Mouse (Mus musculus): ENCODE measurements around the gene Tnfrsf8.
A peak's percentile ranks its signal among the peaks of the same experiment; 100 is the strongest.
"Not testable (repeated sequence)": the region's sequence is repeated elsewhere in the genome, so short reads cannot be mapped to it uniquely, and the experiment has no call there.

Gene Tnfrsf8

GRCm38 (mm10) chr4:145314836-145315467, at the start of gene Tnfrsf8:
Gene Tnfrsf8 (minus strand): TSS chr4:145315164.
- no peak for DNase-seq

GRCm38 (mm10) chr4:145361635-145362034, 46.7 kb upstream of the Tnfrsf8 start:
- not testable (repeated sequence) for DNase-seq

- peak in 1 of 2 experiments; percentile 29 for DNase-seq
These were observed 46.1 kb upstream of the Tnfrsf8 start for GRCm38 (mm10) chr4:145361065-145361464.

- no peak for DNase-seq
These were observed 45.6 kb upstream of the Tnfrsf8 start for GRCm38 (mm10) chr4:145360567-145360966.

- no peak for DNase-seq
These were observed 41.3 kb upstream of the Tnfrsf8 start for GRCm38 (mm10) chr4:145356234-145356633.

GRCm38 (mm10) chr4:145353855-145354254, 38.9 kb upstream of the Tnfrsf8 start:
- DNase-seq, result no peak

- DNase-seq, result no peak
These were observed 30.0 kb upstream of the Tnfrsf8 start for GRCm38 (mm10) chr4:145344948-145345347.

GRCm38 (mm10) chr4:145341879-145342809, 27.2 kb upstream of the Tnfrsf8 start:
- no peak for DNase-seq

- DNase-seq, result no peak
These were observed 23.2 kb upstream of the Tnfrsf8 start for GRCm38 (mm10) chr4:145337906-145338858.

GRCm38 (mm10) chr4:145336587-145336986, 21.6 kb upstream of the Tnfrsf8 start:
- no peak for DNase-seq

- no peak for DNase-seq
These were observed 21.1 kb upstream of the Tnfrsf8 start for GRCm38 (mm10) chr4:145336019-145336418.

GRCm38 (mm10) chr4:145323631-145324030, 8.7 kb upstream of the Tnfrsf8 start:
- DNase-seq, result no peak

GRCm38 (mm10) chr4:145322995-145323627, 8.1 kb upstream of the Tnfrsf8 start:
- DNase-seq, result no peak

GRCm38 (mm10) chr4:145322211-145322610, 7.2 kb upstream of the Tnfrsf8 start:
- no peak for DNase-seq

- no peak for DNase-seq
These were observed 5.7 kb upstream of the Tnfrsf8 start for GRCm38 (mm10) chr4:145320624-145321023.

GRCm38 (mm10) chr4:145319274-145320226, 4.6 kb upstream of the Tnfrsf8 start:
- no peak for DNase-seq

GRCm38 (mm10) chr4:145316708-145317107, 1.7 kb upstream of the Tnfrsf8 start:
- no peak for DNase-seq

- no peak for DNase-seq
These were observed 998 bp downstream of the Tnfrsf8 start for GRCm38 (mm10) chr4:145313966-145314365.

- no peak for DNase-seq
These were observed 1.7 kb downstream of the Tnfrsf8 start for GRCm38 (mm10) chr4:145313256-145313655.

GRCm38 (mm10) chr4:145312530-145312929, 2.4 kb downstream of the Tnfrsf8 start:
- DNase-seq, result no peak

- no peak for DNase-seq
These were observed 4.1 kb downstream of the Tnfrsf8 start for GRCm38 (mm10) chr4:145310859-145311258.

All from lung, postnatal 4 days (tissue).